Comparison of ENCODE assay signal across 8 mouse cellular contexts in the genomic region with DNA sequence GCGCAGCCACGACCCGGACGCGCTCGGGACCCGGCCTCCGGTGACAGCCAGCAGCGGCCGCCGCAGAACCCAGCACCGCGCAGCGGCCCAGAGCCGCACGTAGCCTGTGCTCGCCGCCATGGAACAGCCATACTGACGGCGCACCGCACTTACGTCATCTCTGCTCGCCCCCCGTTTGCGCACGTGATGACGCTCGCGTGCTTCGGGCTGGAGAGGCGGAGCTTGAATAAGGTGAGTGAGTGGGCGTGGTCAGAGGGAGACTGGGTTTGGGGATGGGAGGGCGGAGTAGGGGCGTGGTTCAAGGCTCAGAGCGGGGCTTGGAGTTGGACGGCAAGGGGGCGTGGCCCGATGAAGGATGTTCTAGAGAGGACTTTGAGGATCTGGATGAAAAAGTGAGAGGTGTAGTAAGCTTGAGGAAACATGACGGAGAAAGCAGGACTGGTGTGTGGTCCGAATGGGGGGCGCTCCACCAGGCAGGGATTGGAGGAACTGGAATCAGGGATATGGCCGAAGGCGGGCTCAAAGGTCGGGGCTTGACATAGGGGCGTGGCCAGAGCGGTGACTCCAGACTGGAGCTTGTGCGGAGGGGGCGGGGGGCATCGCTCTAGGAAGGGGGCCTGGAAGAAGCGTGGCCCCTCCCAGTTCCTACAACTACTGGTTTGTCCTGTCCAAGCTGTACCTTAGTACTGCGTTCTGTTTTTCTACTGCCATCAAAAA. TPM values are rescaled to one million over a fixed set of nuclear protein-coding genes. Genes with fewer than 3 reads are reported as not detected.
A peak's percentile ranks its signal among the peaks of the same experiment; 100 is the strongest.
DNase-seq lines count a peak whose midpoint lies in the region; ATAC-seq lines count a peak whose summit lies in the region.

A gene (minus strand): TSS at position 134 of the 717 bp plus-strand sequence.

- peak within 1 kb of the TSS; percentile 99 for H3K4me3 ChIP-seq in megakaryocyte, embryonic 14.5 days (replicated peaks)

- peaks cover 32% of the 10 kb centered on the region for H3K36me3 ChIP-seq in megakaryocyte, embryonic 14.5 days (replicated peaks; ENCODE audit: low read length)

- H3K27me3 ChIP-seq in megakaryocyte, embryonic 14.5 days (replicated peaks), result peaks cover 12% of the 10 kb centered on the region

- peak; percentile 92 for ATAC-seq in common myeloid progenitor, adult 5-6 weeks (replicated peaks; ENCODE audit: low read depth, poor library complexity, severe bottlenecking)

- H3K4me1 ChIP-seq in megakaryocyte, embryonic 14.5 days, result peaks cover 41% of the 10 kb centered on the region

- peaks cover 5% of the 10 kb centered on the region; the same call in 1 of the 2 replicates for H3K9me3 ChIP-seq in megakaryocyte, embryonic 14.5 days

- DNase-seq in ZHBTc4 (ENCODE audit: low read depth, low spot score), result peak; percentile 99
- peak; percentile 90 to 91 for DNase-seq in gastrocnemius, adult 8-10 months (ENCODE audit: low spot score in 2 of 2)
- peak; percentile 98 for DNase-seq in hindlimb bud, embryonic 11.5 days (ENCODE audit: extremely low spot score, low read depth, low spot score)
- peak; percentile 93 for DNase-seq in left cerebral cortex, adult 8-10 months (ENCODE audit: low spot score in 2 of 2)
- DNase-seq in right cerebral cortex, postnatal 10 days (ENCODE audit: low spot score in 2 of 2), result peak; percentile 98
- DNase-seq in urinary bladder, postnatal 25 days (ENCODE audit: low spot score), result peak; percentile 95

RNA-seq across cellular contexts. Expression of the gene that starts here (rescaled TPM):
- 57.3 and 69.9 TPM in 2 replicates for total RNA-seq in common myeloid progenitor, adult 5-6 weeks (2017)
- total RNA-seq in gastrocnemius, adult 8-10 months (2022), result 10 to 100 TPM; 63.0 to 69.4 (median 67.5) TPM
- 10 to 100 TPM; 52.3 to 61.3 (median 59.0) TPM for total RNA-seq in left cerebral cortex, adult 8-10 months (2022)
- 35.4 and 50.4 TPM in 2 replicates for polyA plus RNA-seq in megakaryocyte, embryonic 14.5 days (2012; ENCODE audit: insufficient read depth, low replicate concordance)

Comparison
In these comparisons a context has a peak if more than half of its experiments do, and no peak if none do; other contexts are left out.
1. Peak in every context shown above with its lines: DNase-seq, ATAC-seq and H3K4me3 ChIP-seq.